Mouse (Mus musculus): Measurements from ENCODE around the gene Glrx3.
"Not testable (repeated sequence)": the region's sequence is repeated elsewhere in the genome, so short reads cannot be mapped to it uniquely, and the experiment has no call there.

The Glrx3 gene

DNA sequence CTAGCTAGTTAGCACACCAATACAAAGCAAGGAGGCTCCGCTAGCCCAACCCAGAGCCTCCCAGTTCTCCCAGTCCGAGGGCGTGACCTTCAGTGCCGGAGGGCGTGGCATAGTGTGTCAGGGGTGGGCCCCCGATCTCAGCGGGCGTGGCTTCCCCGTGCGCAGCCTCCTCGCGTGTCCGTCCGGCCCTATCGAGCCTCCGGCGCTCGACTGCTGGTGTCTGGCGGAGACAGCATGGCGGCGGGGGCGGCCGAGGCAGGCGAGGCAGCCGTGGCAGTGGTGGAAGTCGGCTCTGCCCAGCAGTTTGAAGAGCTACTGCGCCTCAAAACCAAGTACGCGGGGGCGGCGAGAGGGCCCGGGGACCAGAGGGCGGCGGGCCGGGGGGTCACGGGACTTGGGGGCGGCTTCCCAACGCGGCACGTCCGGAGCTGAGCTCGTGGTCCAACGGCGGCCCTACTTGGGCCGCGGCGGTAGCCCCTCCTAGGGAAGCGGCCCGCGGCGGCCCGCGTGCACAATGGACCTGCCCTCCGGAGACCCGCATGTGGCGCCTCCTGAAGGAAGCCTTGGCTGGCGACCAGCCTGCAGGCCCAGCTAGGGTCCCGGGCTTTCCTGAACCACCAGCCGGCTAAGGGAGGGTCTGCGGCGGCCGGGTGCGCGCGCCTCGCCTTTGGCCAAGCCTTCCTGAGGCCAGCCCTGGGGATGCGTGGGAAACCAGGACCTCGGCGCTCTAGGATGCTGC lies at the start of gene Glrx3:
Gene Glrx3 (plus strand): TSS at position 175 of the 739 bp plus-strand sequence.
- DNase-seq (ENCODE audit: low spot score in 2 of 2): peak; percentile 90 to 91

DNA sequence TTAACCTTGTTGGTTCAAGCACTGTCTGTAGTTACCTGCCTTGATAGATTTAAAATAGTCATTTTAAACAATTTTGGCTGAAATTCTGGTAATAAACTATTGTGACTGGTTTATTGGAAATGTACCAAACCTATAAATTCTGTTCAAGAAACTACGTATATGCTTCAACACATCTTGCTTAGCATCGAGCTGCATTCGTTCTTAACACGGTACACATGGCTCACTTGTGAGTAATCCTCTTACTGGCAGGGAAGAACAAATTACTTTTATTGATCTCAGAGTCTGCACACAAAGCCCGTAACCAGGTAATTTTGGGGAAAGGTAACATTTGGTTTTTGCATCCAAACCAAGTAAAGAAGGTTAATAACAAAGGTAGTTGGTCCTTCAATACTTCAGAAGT lies 49.6 kb upstream of the Glrx3 start:
- no peak for DNase-seq (ENCODE audit: low spot score in 2 of 2)

DNA sequence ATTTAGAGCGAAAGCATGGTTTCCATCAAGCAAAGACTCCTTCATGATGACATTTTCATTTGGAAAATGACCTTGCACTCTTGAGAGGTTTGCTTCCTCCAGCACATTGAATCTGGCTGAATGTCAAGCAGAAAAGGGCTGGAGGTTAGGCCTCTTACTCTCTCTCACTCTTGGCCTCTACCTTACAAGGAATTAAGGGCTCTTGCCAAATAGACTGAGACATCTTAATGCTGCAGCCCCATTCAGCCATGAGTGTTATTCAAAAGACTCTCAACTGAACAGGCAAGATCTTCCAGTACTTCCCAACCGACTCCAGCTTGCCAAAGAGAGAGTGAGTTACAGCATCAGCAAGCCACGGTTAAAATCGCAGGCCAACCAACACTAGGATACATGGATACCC lies 42.0 kb upstream of the Glrx3 start:
- no peak for DNase-seq (ENCODE audit: low spot score in 2 of 2)

DNA sequence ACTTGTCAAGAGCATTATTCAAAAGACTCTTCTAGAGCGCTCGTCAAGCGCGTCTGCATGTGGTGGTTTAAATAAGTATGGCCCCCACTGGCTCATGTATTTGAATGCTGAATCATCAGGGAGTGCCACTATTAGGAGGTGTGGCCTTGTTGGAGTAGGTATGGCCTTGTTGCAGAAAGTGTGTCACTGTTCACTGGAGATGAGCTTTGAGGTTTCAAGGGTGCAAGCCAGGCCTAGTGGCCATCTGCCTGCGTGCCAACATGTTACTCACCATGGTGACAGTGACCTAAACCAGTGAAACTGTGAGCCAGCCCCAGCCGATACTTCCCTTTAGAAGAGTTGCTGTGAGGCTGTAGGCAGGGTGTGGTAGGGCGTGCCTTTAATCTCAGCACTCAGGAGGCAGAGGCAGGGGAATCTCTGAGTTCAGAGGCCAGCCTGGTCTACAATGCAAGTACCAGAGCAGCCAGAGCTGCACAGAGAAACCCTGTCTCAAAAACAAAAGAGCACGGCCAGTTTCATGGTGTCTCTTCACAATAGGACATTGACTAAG lies 40.0 kb upstream of the Glrx3 start:
- no peak for DNase-seq (ENCODE audit: low spot score in 2 of 2)

DNA sequence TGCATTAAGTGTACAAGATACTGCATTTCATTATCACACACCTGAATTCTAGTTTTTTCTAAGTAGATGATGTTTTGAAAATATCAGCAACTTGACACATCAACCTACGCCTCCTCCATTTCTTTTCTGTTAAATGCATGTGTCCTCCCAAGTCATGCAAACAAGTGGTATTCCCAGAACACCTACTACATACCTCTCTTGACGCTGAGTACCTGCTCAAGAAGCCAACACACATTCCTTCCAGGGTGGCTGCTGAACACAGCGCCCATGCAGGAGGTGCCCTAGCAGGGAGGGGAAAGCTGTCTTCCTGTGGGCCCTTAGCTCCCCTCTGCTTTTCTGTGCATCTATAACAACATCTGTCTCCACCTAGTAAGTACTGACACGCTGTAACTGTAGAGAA lies 38.4 kb upstream of the Glrx3 start:
- no peak for DNase-seq (ENCODE audit: low spot score in 2 of 2)

DNA sequence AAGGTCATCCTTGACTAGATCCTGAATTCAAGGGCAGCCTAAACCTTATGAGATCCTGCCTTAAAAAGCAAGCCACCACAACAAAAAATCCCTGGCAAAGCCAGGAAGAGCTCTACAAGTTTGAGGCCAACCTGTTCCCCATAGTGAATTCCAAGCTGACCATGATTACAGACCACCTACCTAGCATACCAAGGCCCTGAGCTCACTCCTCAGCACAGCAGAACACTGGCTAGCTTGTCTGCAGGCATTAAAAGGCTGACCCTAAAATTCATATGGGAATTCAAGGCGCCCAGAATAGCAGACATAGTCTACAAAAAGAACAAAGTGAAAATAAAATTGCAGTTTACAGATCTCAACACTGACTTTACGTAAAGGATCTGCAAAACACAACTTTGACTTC lies 33.3 kb upstream of the Glrx3 start:
- DNase-seq (ENCODE audit: low spot score in 2 of 2): no peak

DNA sequence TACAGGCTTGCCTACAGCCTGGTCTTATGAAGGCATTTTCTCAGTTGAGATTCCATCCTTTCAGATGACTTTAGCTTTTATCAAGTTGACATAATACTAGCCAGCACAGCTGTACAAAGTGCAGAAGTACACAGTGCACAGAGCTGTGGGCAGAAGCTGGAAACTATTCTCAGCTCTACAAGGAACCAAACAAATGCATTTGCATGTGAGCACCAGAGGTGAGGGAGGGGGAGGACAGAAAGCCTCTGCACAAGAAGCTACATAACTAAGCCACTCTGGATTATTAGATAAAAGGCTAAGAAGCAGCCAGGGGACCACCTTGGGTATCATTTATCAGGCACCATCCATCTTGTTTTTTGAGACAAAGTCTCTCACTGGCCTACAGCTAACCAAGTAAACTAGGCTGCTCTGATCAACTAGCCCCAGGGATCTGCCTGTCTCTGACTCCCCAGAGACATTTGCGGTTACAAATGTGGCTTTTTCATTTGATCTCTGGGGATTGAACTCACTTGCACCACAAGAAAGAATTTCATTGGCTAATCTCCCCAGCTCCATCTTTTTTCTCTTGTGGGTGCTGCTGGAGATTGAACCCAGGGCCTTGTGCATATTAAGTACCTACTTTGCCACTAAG lies 29.9 kb upstream of the Glrx3 start:
- no peak for DNase-seq (ENCODE audit: low spot score in 2 of 2)

DNA sequence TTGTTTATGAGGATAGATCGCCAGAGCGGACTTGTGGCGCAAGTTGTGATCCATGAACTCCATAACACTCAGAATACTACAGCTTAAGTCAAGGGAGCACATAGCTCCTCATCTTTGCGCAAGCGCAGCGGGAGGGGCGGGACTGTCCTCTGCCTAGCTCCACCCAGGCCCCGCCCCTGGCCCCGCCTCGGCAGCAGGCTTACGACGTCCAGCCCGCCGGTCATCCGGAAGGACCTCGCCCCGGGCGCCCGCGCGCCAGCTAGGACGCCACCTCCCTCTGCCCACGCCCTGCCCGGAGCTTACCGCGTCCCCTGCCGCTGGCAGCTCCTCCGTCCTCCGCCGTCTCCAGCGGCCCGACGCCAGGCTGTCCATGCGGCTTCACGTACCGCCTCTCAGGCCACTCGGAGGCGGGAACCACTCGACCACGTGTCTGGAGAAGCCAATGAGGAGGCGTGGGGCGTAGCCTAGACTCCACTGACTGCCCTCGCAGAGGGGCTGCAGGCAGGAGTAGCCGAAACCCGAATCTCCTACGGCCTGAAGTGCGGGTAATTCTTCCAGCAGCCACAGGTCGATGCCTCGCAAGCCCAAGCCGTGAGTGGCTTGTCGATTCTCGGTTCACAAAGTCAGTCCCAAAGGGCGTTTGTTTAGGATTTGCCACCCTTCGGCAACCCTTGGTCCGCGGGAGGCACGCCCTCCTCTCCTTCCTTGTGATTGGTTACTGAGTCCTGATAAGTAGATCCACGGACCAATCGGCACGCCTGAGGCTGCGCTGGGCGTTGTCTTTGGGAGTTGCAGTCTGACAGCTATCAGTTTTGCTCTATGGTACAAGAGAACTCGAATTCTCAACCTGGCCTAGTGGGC lies 26.8 kb upstream of the Glrx3 start, which contains the start of gene 9430038I01Rik:
Gene 9430038I01Rik (minus strand): TSS at position 426 of the 861 bp plus-strand sequence.
- DNase-seq (ENCODE audit: low spot score in 2 of 2): peak; percentile 88 to 92

DNA sequence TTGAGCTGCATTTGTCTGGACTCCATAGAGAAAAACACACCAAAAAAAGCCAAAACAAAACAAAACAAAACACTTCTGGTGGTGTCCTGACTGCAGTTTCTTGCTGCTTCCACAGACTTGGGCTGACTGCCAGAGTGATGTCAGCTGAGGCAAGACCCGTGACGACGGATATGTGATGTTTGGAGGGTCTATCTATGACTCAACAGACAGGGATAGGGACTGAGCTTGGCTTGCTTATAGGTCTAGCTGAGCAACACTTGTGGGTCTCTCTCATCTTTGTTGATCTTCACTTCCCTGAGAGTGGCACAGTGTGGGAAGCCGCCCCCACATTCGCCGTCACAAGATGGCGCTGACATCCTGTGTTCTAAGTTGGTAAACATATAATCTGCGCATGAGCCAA lies 22.7 kb upstream of the Glrx3 start:
- DNase-seq (ENCODE audit: low spot score in 2 of 2): no peak

DNA sequence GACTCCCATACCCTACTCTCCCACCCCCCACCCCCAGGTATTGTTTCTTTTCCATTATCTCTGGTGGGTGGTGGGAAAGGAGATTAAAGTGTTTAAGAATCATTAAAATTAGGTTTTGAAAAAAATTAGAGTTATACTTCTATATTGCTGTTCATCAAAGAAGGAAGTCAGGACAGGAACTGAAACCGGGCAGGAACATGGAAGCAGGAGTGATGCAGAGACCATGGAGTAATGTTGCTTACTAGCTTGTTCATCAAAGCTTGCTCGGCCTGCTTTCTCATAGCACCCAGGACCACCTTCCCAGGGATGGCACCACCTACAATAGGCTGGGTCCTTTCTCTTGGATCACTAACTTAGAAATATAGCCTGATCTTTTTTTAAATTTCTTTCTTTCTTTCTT lies 16.9 kb upstream of the Glrx3 start:
- DNase-seq (ENCODE audit: low spot score in 2 of 2): no peak

DNA sequence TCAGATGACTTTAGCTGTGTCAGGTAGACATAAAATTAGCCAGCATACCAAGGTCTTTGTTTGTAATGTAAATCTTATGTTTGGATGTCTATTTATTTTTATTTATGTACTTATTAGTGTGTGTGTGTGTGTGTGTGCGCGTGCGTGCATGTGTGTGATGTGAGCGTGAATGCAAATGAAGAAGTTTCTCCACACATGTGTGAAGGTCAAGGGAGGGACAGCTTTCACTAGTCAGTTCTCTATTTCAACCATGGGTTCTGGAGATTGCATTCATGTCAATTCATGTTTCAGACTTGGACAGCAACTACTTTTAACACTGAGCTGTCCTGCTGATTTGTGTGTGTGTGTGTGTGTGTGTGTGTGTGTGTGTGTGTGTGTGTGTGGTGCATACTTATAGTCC lies 16.2 kb upstream of the Glrx3 start:
- no peak for DNase-seq (ENCODE audit: low spot score in 2 of 2)

DNA sequence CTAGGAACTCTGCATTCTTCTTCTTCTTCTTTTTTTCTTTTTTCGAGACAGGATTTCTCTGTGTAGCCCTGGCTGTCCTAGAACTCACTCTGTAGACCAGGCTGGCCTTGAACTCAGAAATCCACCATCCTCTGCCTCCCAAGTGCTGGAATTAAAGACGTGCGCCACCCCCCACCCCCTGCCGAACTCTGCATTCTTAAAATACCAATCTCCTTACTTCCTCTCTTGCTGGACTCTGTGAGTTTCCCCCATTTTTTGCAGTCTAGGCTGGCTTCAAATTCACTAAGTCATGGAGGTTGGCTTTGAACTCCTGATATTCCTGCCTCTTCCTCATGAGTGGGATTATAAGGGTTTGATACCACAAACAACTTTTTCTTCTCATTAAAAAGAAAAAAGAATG lies 10.7 kb upstream of the Glrx3 start:
- DNase-seq (ENCODE audit: low spot score in 2 of 2): no peak

DNA sequence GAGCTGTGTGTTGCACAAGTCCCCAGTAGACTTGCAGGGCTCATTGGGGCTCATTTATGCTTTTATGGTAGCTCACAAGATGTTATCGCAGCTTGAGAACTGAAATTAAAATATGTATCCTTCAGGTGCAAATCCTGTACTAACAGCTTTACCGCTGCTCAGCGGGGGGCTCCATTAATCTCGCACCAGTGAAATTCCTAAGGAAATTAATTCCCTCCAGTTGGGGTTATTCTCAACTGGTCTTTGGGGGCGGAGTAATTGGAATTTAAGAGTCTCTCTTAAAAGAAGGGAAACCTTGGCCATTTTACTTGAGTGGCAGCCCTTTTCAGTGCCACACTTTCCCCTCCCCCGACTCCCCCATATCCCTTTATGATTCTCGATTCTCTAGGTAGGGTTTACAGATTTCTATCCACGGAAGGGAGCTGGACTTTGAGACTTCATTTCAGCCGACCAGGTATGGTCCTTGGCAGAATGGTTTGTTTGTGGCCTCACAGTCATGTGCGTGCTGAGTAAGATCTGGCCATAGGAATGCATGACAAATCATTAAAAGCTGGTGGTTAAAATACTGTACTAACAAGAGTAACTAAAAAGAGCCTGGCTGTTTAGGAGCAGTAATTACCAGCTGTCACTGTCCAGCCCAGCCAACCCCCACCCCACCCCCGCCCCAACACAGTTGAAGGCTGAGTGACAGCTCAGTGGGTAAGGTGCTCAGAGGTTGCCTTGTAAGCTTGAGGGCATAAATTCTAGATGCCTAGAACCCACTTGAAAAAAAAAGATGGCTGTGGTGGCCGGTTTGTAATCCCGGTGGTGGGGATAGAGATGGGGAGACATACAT lies 5.4 kb upstream of the Glrx3 start:
- no peak for DNase-seq (ENCODE audit: low spot score in 2 of 2)

DNA sequence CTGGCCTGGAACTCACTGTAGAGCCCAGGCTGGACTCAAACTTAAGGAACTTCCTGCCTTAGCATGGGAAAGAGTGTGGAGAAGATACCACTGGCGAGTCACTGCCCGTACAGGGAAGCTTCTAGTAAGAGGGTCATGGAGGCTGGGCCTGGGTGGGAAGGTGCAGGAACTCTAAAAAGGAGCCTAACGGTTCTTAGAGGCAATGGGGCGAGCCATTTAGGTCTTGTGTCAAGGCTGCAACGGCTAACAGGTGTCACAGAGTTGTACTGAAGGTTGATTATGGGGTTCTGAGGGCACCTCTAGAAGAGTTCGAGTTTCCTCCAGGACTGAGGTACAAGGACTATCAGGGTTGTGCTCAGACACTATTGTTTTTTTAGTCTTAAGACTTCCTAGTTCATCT lies 513 bp upstream of the Glrx3 start:
- DNase-seq (ENCODE audit: low spot score in 2 of 2): no peak

DNA sequence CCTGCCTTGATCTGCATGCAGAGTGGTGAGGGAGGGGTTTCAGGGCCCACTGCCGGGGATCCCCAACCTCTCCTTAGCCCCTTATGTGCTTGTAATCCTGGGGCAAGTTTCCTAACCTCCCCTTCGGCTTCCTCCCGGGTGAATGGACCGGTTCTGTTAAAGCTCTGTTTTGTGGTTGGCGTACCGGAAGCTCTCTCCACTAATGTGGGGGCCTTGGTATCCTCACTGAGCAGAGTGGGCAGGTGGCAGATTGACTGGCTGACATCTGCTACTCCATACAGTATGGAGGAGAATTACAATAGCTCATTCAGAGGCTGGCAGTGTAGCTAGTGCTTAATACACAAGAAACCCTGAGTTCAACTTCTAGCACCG lies 751 bp downstream of the Glrx3 start:
- DNase-seq (ENCODE audit: low spot score in 2 of 2): no peak

DNA sequence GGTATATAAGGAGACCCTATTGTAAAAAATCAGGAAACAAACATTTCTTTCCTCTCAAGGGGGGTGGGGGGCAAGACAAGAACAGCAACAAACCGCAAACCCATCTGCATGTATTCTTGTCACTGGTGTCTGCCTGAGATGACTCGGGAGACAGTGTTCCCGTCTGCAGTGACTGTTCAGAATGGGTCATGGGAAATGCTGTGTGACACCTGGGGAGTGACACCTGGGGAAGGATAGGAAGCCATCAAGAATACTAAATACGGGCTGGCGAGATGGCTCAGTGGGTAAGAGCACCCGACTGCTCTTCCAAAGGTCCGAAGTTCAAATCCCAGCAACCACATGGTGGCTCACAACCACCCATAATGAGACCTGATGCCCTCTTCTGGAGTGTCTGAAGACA lies 1.5 kb downstream of the Glrx3 start:
- not testable (repeated sequence) for DNase-seq (ENCODE audit: low spot score in 2 of 2)

DNA sequence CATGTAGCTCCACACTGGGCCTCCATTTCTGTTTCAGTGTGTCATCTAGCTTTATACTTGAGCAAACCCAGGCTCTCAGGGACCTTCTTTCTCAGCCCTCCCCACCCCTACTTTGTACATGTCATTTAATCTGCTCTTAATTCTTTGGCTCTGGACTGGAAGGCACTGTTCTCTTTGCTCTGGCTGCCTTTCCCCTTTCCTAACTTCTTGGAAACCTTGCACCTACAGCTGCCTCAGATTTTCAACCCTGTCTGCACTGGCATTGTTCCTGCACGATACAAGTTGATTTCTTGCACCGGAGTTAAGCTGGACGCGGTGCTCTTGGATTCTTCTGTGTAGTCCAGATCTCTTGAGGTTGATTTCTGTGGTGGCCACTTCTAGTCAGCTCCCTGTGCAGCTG lies 5.5 kb downstream of the Glrx3 start:
- DNase-seq (ENCODE audit: low spot score in 2 of 2): no peak

DNA sequence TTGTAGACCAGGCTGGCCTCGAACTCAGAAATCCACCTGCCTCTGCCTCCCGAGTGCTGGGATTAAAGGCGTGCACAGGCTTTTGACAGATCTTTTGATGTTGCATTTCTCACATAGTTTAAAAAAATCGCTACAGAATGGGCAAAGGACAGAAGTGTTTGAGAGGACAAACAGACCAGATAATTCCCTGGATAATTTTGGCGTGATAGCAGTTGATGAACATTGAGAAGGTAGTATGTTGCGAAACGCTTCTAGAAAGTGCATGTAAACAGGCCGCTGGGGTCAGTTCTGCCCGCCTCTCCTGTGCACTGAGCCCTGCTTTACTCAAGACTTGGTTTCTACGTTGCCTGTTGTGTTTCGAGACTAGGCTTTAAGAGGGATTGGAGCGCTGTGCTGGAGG lies 7.9 kb downstream of the Glrx3 start:
- DNase-seq (ENCODE audit: low spot score in 2 of 2): no peak

DNA sequence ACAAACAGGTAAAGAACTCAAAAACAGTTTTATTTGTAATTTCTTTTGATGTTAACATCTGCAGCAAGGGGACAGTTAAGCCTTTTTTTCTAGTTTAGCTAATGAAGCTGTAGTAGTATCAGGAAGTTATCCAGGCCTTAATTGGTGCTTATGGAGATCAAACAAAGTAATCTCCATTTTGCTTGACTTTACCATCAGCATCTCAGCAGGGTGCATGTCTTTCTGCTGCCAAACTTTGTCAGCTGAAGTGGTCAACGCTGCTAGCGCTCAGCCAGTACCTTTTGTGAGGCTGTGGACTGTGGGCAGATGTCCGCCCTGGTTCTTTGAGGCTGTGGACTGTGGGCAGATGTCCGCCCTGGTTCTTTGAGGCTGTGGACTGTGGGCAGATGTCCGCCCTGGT lies 24.0 kb downstream of the Glrx3 start:
- DNase-seq (ENCODE audit: low spot score in 2 of 2): no peak

DNA sequence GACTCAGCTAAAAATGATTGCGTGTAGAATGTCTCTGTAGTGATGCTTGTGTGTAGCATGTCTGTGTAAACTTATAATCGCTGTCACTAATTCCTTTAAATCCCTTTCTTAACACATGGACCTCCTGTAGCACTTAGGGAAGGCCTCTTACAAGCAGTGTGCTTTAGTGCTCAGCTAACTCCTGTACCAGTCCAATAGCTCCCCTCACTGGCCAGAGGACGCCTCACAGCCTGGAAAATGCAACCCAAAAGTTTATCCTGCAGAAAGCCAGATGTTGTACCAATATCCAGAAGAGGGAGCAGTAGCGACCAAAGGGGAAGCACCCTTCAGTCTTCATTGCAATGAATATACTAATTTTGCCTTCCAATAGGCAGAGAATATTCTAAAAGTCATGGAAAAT lies 30.8 kb downstream of the Glrx3 start:
- peak in 1 of 2 experiments; percentile 5 for DNase-seq (ENCODE audit: low spot score in 2 of 2)

DNA sequence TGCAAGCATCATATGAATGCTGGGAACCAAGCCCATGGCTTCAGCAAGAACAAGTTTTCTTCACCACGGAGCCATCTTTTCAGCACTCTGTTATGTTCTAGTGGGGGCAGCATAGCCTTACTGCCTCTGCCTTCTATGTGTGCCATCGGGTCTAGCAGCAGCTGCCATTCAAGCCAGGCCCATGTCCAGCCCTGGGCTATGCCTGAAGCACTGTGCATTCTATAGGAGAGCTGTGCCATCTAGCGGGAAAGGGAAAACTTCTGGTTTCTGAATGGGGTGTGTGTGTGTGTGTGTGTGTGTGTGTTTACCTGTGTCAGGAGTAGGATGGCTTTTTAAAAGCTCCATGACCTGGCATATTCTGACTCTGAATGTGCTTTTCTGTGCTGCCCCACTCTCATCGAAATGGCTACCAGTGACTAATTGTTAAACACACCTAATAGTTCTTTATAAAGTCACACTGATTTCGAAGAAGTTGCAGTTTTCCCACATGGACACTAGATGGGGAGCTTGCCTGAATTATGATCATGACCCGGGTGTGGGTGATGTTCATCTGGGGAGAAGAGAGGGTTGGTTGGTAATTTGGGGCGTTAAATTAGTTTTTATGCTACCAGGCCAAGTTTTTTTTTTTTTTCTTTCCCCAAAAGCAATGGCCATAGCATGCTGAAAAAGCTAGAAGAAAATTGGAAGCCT lies 34.2 kb downstream of the Glrx3 start:
- DNase-seq (ENCODE audit: low spot score in 2 of 2): no peak
